Mouse (Mus musculus): Measurements from ENCODE around the gene Fcgbp. TPM values are rescaled to one million over a fixed set of nuclear protein-coding genes. Genes with fewer than 3 reads are reported as not detected.
"Not testable (repeated sequence)": the region's sequence is repeated elsewhere in the genome, so short reads cannot be mapped to it uniquely, and the experiment has no call there.

The Fcgbp gene
- polyA plus RNA-seq, 1 experiment, result not detected

DNA sequence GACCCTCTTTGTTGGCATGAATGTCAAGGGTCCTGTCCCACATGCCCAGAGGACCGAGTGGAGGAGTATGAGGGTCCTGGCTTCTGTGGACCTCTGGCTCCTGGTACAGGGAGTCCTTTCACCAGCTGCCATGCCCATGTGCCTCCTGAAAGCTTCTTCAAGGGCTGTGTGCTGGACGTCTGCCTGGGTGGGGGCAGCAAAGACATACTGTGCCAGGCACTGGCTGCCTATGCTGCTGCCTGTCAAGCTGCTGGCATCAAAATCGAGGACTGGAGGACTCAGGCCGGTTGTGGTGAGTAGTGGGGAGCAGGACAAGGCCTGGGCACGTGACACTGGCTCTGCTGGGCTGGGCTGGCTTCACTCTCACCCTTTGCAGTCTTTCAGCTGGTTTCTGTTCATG, 31.9 kb downstream of the Fcgbp start:
- H3K27ac ChIP-seq (replicated peaks; ENCODE audit: low read depth, low read length); H3K4me3 ChIP-seq (ENCODE audit: insufficient read depth, low read depth, low read length); H3K4me1 ChIP-seq (ENCODE audit: control insufficient read depth, insufficient read depth, insufficient read length, low read length): not testable (repeated sequence)

- Histone ChIP-seq H3K4me3 (ENCODE audit: insufficient read depth, low read depth, low read length) (no peak overlapping the region), H3K27ac (replicated peaks; ENCODE audit: low read depth, low read length) (no peak overlapping the region), H3K4me1 (ENCODE audit: control insufficient read depth, insufficient read depth, insufficient read length, low read length) (no peaks in the 10 kb centered on the region)
Measured at GRCm38 (mm10) chr7:28104670-28105069, 33.6 kb downstream of the Fcgbp start.

GRCm38 (mm10) chr7:28106241-28106640, 35.2 kb downstream of the Fcgbp start:
- Histone ChIP-seq H3K4me3 (ENCODE audit: insufficient read depth, low read depth, low read length) (no peak overlapping the region), H3K27ac (replicated peaks; ENCODE audit: low read depth, low read length) (no peak overlapping the region), H3K4me1 (ENCODE audit: control insufficient read depth, insufficient read depth, insufficient read length, low read length) (no peaks in the 10 kb centered on the region)

DNA sequence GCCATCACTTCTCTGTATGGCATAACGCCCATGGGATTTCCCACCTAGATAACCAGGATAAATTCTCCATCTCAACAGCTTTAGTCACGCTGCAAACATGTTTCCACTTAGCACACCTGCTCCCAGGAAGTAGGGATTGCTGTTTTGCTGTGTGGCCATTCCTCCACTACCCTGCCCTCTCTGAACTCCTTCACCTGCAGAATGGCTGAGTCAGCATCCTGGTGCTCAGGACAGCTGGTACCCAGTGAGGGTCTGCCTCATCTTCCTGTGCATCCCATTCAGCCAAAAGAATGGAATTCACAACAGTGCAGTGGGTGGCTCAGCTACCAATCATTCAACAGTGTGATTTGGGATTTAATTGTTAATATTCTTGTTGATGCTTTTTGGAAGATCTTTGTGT, 43.6 kb downstream of the Fcgbp start:
- H3K27ac ChIP-seq (replicated peaks; ENCODE audit: low read depth, low read length), result no peak overlapping the region
- no peaks in the 10 kb centered on the region for H3K4me1 ChIP-seq (ENCODE audit: control insufficient read depth, insufficient read depth, insufficient read length, low read length)
- no peak overlapping the region for H3K4me3 ChIP-seq (ENCODE audit: insufficient read depth, low read depth, low read length)

DNA sequence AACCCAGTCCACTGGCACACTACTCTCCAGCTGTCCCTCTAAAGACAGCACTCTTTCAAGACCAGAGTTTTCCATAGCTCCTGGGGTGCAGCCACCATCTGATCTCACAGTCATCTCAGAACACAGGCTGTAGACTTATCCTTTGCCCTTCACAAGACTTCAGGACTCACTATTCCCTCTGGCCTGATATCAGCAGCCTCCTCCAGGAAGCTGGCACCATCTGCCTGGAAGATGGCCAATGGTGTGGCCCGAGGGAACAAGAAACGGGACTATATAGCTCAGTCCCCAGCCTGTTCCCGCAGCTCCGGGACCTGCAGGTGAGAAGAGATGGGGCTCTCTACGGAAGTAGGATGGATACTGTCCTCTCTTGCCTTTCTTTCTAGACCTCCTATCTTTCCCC, 58.1 kb downstream of the Fcgbp start, which contains the start of gene 9530053A07Rik:
TSS of gene 9530053A07Rik (plus strand) at position 301 of the 400 bp plus-strand sequence.
- Histone ChIP-seq H3K27ac (replicated peaks; ENCODE audit: low read depth, low read length) (no peak within 1 kb of the TSS), H3K4me3 (ENCODE audit: insufficient read depth, low read depth, low read length) (no peak within 1 kb of the TSS), H3K4me1 (ENCODE audit: control insufficient read depth, insufficient read depth, insufficient read length, low read length) (no peaks in the 10 kb centered on the region)

DNA sequence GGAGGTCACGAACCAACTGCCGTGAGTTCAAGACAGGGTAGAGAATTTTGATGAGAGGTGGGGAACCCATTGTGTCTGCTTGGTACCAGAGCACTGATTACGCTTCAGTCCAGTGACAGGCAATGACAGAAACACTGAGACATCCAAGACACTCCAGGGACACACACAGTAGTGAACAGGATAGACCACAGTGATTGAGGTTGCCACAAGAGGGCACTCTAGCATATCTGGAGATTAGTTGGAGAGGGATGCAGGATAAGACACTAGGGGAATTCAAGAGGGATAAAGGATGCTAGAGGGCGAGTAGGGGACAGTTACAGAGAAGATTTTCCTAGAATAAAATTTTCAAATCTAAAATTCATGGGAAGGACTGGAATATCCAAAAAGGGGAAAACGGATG, 66.6 kb downstream of the Fcgbp start:
- no peak overlapping the region for H3K27ac ChIP-seq (replicated peaks; ENCODE audit: low read depth, low read length)
- H3K4me1 ChIP-seq (ENCODE audit: control insufficient read depth, insufficient read depth, insufficient read length, low read length), result no peaks in the 10 kb centered on the region
- no peak overlapping the region for H3K4me3 ChIP-seq (ENCODE audit: insufficient read depth, low read depth, low read length)

- H3K4me3 ChIP-seq (ENCODE audit: insufficient read depth, low read depth, low read length), result no peak overlapping the region
- no peak overlapping the region for H3K27ac ChIP-seq (replicated peaks; ENCODE audit: low read depth, low read length)
Measured at GRCm38 (mm10) chr7:28148263-28148662, 77.2 kb downstream of the Fcgbp start.

DNA sequence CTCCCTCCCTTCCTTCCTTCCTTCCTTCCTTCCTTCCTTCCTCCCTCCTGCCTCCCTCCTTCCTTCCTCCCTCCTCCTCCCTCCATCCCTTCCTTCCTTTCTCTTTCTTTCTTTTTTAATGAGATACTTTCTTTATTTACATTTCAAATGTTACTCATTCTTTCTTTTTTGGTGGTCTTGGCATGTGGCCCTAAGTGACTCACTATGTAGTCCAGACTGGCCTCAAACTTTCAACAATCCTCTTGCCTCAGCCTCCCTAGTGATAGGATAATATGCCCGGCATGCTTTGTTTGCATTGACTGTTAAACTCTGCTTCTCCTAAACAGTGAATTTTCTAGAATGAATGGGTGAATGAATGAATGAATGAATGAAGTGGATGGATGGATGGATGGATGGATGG, 78.8 kb downstream of the Fcgbp start:
- H3K4me3 ChIP-seq (ENCODE audit: insufficient read depth, low read depth, low read length), result no peak overlapping the region
- H3K4me1 ChIP-seq (ENCODE audit: control insufficient read depth, insufficient read depth, insufficient read length, low read length), result no peaks in the 10 kb centered on the region
- H3K27ac ChIP-seq (replicated peaks; ENCODE audit: low read depth, low read length), result no peak overlapping the region

More at GRCm38 (mm10) chr7:28148263-28148662, 77.2 kb downstream of the Fcgbp start:
- no peaks in the 10 kb centered on the region for H3K4me1 ChIP-seq (ENCODE audit: control insufficient read depth, insufficient read depth, insufficient read length, low read length)

GRCm38 (mm10) chr7:28151584-28152221, 80.7 kb downstream of the Fcgbp start:
- no peak overlapping the region for H3K4me3 ChIP-seq (ENCODE audit: insufficient read depth, low read depth, low read length)
- no peak overlapping the region for H3K27ac ChIP-seq (replicated peaks; ENCODE audit: low read depth, low read length)
- H3K4me1 ChIP-seq (ENCODE audit: control insufficient read depth, insufficient read depth, insufficient read length, low read length), result no peaks in the 10 kb centered on the region

GRCm38 (mm10) chr7:28153595-28153994, 82.6 kb downstream of the Fcgbp start:
- H3K4me3 ChIP-seq (ENCODE audit: insufficient read depth, low read depth, low read length); H3K4me1 ChIP-seq (ENCODE audit: control insufficient read depth, insufficient read depth, insufficient read length, low read length); H3K27ac ChIP-seq (replicated peaks; ENCODE audit: low read depth, low read length): not testable (repeated sequence)

DNA sequence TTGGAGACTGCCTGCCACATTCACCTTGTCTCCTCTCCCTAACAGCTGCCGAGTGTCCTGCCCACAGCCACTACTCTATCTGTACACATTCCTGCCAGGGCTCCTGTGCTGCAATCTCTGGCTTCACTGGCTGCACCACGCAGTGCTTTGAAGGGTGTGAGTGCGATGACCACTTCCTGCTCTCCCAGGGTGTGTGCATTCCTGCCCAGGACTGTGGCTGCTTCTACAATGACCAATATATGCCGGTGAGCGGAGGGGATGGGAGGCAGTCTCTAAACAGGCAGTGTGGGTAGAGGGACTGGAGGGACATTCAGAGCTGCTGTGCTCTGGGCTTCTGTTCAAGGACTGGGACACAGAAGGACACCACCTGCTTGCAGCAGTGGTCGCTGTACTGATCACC, 88.3 kb downstream of the Fcgbp start:
- no peak overlapping the region for H3K27ac ChIP-seq (replicated peaks; ENCODE audit: low read depth, low read length)
- no peak overlapping the region for H3K4me3 ChIP-seq (ENCODE audit: insufficient read depth, low read depth, low read length)
- H3K4me1 ChIP-seq (ENCODE audit: control insufficient read depth, insufficient read depth, insufficient read length, low read length), result no peaks in the 10 kb centered on the region

DNA sequence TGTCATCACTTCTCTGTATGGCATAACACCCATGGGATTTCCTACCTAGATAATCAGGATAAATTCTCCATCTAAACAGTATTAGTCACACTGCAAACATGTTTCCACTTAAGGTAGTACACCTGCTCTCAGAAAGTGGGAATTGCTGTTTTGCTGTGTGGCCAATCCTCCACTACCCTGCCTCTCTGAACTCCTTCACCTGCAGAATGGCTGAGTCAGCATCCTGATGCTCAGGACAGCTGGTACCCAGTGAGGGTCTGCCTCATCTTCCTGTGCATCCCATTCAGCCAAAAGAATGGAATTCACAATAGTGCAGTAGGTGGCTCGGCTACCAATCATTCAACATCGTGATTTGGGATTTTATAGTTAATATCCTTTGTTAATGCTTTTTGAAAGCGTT, 88.9 kb downstream of the Fcgbp start:
- Histone ChIP-seq H3K4me1 (ENCODE audit: control insufficient read depth, insufficient read depth, insufficient read length, low read length) (no peaks in the 10 kb centered on the region), H3K27ac (replicated peaks; ENCODE audit: low read depth, low read length) (no peak overlapping the region), H3K4me3 (ENCODE audit: insufficient read depth, low read depth, low read length) (no peak overlapping the region)

- Histone ChIP-seq H3K27ac (replicated peaks; ENCODE audit: low read depth, low read length) (no peak overlapping the region), H3K4me3 (ENCODE audit: insufficient read depth, low read depth, low read length) (no peak overlapping the region), H3K4me1 (ENCODE audit: control insufficient read depth, insufficient read depth, insufficient read length, low read length) (no peaks in the 10 kb centered on the region)
Measured at GRCm38 (mm10) chr7:28161163-28161749, 90.2 kb downstream of the Fcgbp start.

DNA sequence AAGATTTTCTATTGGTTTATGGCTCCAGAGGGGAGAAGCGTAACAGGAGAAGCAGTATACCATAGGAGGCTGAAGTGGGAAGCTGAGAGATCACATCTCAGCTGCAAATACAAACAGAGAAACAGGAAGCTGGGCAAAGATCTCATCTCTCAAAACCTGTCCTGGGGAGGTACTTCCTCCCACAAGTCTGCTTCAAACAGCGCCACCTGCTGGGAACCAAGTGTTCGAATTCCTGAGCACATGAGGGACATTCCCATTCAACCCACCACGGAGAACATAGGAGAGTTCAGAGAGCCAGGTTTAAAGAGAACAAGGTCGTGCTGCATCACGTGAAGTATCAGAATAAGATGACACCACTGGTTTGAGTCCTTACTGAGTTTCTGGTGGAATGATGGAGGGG, 94.4 kb downstream of the Fcgbp start:
- Histone ChIP-seq H3K27ac (replicated peaks; ENCODE audit: low read depth, low read length) (no peak overlapping the region), H3K4me3 (ENCODE audit: insufficient read depth, low read depth, low read length) (no peak overlapping the region), H3K4me1 (ENCODE audit: control insufficient read depth, insufficient read depth, insufficient read length, low read length) (peaks cover 3% of the 10 kb centered on the region; the same call in 1 of the 2 replicates)

DNA sequence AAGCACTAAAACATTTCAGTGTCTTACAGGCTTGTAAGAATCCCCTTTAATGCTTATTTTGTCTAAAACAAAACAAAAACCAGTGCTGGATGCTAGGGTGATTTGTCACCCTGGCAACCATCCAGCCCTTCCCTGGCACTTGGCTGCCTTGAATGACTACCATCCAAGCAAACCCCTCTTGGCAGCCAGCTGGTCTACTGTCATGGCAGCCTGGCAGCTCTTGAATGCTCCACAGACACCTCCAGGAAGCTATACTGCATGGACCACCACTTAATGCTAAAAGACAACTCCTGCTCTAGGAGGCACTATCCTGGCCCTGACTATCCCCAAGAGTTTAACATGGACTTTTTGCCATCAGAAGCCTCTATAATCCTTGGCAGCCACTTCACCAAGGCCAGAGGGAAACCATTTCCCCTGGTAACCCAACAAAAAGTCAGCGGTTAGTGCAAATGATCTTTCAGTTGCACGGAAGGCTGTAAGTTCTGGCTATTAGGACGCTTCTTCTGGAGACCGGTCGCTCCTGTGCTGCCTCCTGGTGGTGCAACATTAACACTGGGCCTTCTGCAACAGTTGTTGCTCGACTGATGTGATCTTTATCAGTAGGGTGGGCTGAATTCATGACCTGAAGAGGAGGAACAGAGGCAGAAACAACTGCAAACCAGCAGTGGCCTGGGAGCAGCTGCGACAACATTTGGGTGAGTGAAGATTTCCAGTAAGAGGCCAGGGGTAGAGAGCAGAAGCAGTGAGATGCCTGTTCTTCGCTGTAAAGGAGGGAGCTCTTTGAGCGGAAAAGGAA, 97.5 kb downstream of the Fcgbp start:
- Histone ChIP-seq H3K4me1 (ENCODE audit: control insufficient read depth, insufficient read depth, insufficient read length, low read length) (peaks cover 6% of the 10 kb centered on the region), H3K27ac (replicated peaks; ENCODE audit: low read depth, low read length) (peak overlapping the region; percentile 12), H3K4me3 (ENCODE audit: insufficient read depth, low read depth, low read length) (peak overlapping the region; percentile 58)

All from brown adipose tissue, adult 24 weeks (tissue).